Mouse (Mus musculus): ENCODE data around the gene Krtap31-1. TPM values are rescaled to one million over a fixed set of nuclear protein-coding genes. Genes with fewer than 3 reads are reported as not detected.
"Not testable (repeated sequence)": the region's sequence is repeated elsewhere in the genome, so short reads cannot be mapped to it uniquely, and the experiment has no call there.

Krtap31-1 gene
- total RNA-seq (2014; fragmentation: Nextera tagmentation), result not detected in 2 replicates
- not detected in 2 replicates for total RNA-seq (2017)

DNA sequence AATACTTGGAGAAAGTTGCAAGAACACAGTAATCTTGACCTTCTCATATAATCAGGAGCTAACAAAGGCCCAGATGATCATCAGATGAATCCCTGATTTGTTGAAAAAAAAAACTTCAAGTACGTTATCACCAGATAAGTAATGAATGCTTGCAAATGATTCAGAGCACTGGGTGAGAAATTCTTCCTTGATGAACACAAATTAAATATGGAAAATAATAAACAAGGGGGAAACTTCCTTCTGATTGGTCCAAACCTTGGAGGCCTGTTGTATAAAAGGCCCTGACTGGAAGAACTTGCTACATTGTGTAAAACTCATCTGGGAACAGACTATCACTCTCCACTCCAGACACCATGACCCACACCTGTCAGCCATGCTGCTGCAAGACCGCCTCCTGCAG, at the start of gene Krtap31-1:
TSS of gene Krtap31-1 (plus strand) at position 301 of the 400 bp plus-strand sequence.
- ATAC-seq (replicated peaks; ENCODE audit: low FRiP score, low TSS enrichment, poor library complexity, severe bottlenecking), result no peak

GRCm38 (mm10) chr11:99858761-99859160, 49.0 kb upstream of the Krtap31-1 start:
- ATAC-seq (replicated peaks; ENCODE audit: low FRiP score, low TSS enrichment, poor library complexity, severe bottlenecking), result no peak

DNA sequence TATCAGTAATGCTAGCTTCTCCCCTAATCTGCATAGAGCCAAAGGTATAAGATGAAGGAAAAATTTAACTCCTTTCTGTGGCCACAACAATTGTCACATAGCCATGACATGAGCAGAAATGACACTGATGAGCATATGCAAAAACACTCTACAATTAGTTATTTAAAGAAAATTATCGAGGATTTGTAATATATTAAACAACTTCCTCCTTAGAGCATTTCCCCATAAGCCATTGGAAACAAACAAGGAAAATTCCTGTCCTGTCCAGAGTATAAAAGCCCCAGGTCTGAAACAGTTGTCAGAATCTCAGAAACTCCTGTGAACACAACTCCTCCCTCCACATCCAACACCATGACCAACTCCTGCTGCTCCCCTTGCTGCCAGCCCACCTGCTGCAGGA, 43.5 kb upstream of the Krtap31-1 start, which contains the start of gene Gm11559:
TSS of gene Gm11559 (plus strand) at position 301 of the 400 bp plus-strand sequence.
- not testable (repeated sequence) for ATAC-seq (replicated peaks; ENCODE audit: low FRiP score, low TSS enrichment, poor library complexity, severe bottlenecking)

- ATAC-seq (replicated peaks; ENCODE audit: low FRiP score, low TSS enrichment, poor library complexity, severe bottlenecking), result not testable (repeated sequence)
These were observed 34.6 kb upstream of the Krtap31-1 start, which contains the start of gene Krtap9-1 for GRCm38 (mm10) chr11:99873089-99873488. TSS of gene Krtap9-1 (plus strand) at chr11:99873389.

DNA sequence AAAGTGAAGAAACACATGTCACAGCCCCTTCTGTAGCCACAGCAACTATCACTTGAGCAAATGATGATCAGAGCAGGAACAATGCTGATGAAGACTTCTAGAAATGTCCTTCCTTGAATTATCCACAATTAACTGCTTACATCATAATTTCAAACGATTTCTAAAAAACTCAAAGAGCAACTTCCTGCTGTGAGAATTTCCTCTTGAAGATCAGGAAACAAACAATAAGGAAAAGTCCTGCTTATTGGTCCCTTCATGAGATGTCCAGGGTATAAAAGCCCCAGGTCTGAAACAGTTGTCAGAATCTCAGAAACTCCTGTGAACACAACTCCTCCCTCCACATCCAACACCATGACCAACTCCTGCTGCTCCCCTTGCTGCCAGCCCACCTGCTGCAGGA, 28.8 kb upstream of the Krtap31-1 start, which contains the start of gene Gm11567:
TSS of gene Gm11567 (plus strand) at position 301 of the 400 bp plus-strand sequence.
- ATAC-seq (replicated peaks; ENCODE audit: low FRiP score, low TSS enrichment, poor library complexity, severe bottlenecking), result not testable (repeated sequence)

- ATAC-seq (replicated peaks; ENCODE audit: low FRiP score, low TSS enrichment, poor library complexity, severe bottlenecking), result no peak
These were observed 6.7 kb downstream of the Krtap31-1 start, which contains the start of gene Gm11565 for GRCm38 (mm10) chr11:99914451-99914850. TSS of gene Gm11565 (plus strand) at chr11:99914751.

GRCm38 (mm10) chr11:99935991-99936390, 28.3 kb downstream of the Krtap31-1 start, which contains the start of gene Krtap31-2:
TSS of gene Krtap31-2 (plus strand) at chr11:99936291.
- no peak for ATAC-seq (replicated peaks; ENCODE audit: low FRiP score, low TSS enrichment, poor library complexity, severe bottlenecking)

DNA sequence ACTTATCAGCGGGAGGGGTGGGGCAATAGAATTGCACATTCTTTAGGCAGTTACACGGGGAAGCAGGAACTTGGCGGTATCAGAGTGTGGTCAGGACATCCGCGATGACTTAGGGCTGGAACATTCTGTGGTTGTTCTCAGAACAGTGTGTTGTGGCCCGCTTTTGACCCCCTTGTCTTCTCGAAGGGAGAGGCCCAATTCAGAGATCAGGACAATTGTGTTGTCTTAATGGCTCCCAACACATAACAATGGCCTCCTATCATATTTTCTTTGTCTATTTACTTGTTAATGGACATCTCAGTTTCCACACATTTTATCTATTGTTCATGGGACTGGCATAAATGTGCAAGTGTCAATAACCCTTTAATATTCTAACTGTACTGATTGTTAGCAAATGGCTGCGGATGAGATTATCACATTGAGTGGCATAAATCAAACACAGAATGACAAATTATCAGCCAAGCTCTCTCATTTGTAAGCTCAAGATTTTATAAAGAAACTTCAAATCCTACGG, 30.1 kb downstream of the Krtap31-1 start:
- ATAC-seq (replicated peaks; ENCODE audit: low FRiP score, low TSS enrichment, poor library complexity, severe bottlenecking), result no peak

DNA sequence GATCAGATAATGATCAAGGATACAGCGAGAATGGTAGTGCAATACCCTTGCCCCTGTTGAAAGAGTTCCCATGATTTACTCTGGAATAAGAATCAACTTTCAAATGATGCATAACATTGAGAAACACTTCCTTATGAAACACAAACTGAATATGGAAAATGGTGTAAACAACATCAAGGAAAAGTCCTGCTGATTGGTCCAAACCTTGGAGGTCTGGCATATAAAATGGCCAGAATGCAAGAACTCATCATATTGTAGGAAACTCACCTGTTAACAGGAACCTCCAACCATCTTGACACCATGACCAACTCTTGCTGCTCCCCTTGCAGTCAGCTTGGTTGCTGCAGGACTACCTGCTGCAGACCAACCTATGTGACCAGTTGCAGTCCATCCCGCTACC, 40.5 kb downstream of the Krtap31-1 start, which contains the start of gene Krtap9-5:
TSS of gene Krtap9-5 (plus strand) at position 301 of the 400 bp plus-strand sequence.
- no peak for ATAC-seq (replicated peaks; ENCODE audit: low FRiP score, low TSS enrichment, poor library complexity, severe bottlenecking)

Other genes starting within 250 kb of the Krtap31-1 start
Only the 30 nearest of the 34 such genes appear.
- not detected in 2 replicates for gene Gm14190, start 217.2 kb upstream of the Krtap31-1 start, total RNA-seq (2014; fragmentation: Nextera tagmentation)
- not detected in 2 replicates for gene Gm14190, start 217.2 kb upstream of the Krtap31-1 start, total RNA-seq (2017)
- not detected in 2 replicates for gene Gm14180, start 173.6 kb upstream of the Krtap31-1 start, total RNA-seq (2014; fragmentation: Nextera tagmentation)
- not detected in 2 replicates for gene Gm14180, start 173.6 kb upstream of the Krtap31-1 start, total RNA-seq (2017)
- gene Gm11595, start 135.0 kb upstream of the Krtap31-1 start, total RNA-seq (2014; fragmentation: Nextera tagmentation), result not detected in 2 replicates
- gene Gm11595, start 135.0 kb upstream of the Krtap31-1 start, total RNA-seq (2017), result not detected in 2 replicates
- gene Krtap4-8, start 127.2 kb upstream of the Krtap31-1 start, total RNA-seq (2014; fragmentation: Nextera tagmentation), result not detected in 2 replicates
- gene Krtap4-8, start 127.2 kb upstream of the Krtap31-1 start, total RNA-seq (2017), result not detected in 2 replicates
- not detected in 2 replicates for gene Krtap4-9, start 122.7 kb upstream of the Krtap31-1 start, total RNA-seq (2014; fragmentation: Nextera tagmentation)
- not detected in 2 replicates for gene Krtap4-9, start 122.7 kb upstream of the Krtap31-1 start, total RNA-seq (2017)
- not detected in 2 replicates for gene Gm11596, start 114.5 kb upstream of the Krtap31-1 start, total RNA-seq (2014; fragmentation: Nextera tagmentation)
- not detected in 2 replicates for gene Gm11596, start 114.5 kb upstream of the Krtap31-1 start, total RNA-seq (2017)
- gene Gm11569, start 109.0 kb upstream of the Krtap31-1 start, total RNA-seq (2014; fragmentation: Nextera tagmentation), result not detected in 2 replicates
- not detected in 2 replicates for gene Gm11569, start 109.0 kb upstream of the Krtap31-1 start, total RNA-seq (2017)
- not detected in 2 replicates for gene Gm11554, start 103.5 kb upstream of the Krtap31-1 start, total RNA-seq (2014; fragmentation: Nextera tagmentation)
- not detected in 2 replicates for gene Gm11554, start 103.5 kb upstream of the Krtap31-1 start, total RNA-seq (2017)
- not detected in 2 replicates for gene Krtap4-13, start 98.0 kb upstream of the Krtap31-1 start, total RNA-seq (2014; fragmentation: Nextera tagmentation)
- gene Krtap4-13, start 98.0 kb upstream of the Krtap31-1 start, total RNA-seq (2017), result not detected in 2 replicates
- not detected in 2 replicates for gene Gm11564, start 92.3 kb upstream of the Krtap31-1 start, total RNA-seq (2014; fragmentation: Nextera tagmentation)
- gene Gm11564, start 92.3 kb upstream of the Krtap31-1 start, total RNA-seq (2017), result not detected in 2 replicates
- gene 2300003K06Rik, start 69.9 kb upstream of the Krtap31-1 start, total RNA-seq (2014; fragmentation: Nextera tagmentation), result not detected in 2 replicates
- gene 2300003K06Rik, start 69.9 kb upstream of the Krtap31-1 start, total RNA-seq (2017), result not detected in 2 replicates
- not detected in 2 replicates for gene Krtap4-16, start 56.3 kb upstream of the Krtap31-1 start, total RNA-seq (2014; fragmentation: Nextera tagmentation)
- not detected in 2 replicates for gene Krtap4-16, start 56.3 kb upstream of the Krtap31-1 start, total RNA-seq (2017)
- not detected in 2 replicates for gene Gm11568, start 50.0 kb upstream of the Krtap31-1 start, total RNA-seq (2014; fragmentation: Nextera tagmentation)
- not detected in 2 replicates for gene Gm11568, start 50.0 kb upstream of the Krtap31-1 start, total RNA-seq (2017)
- gene Gm11559, start 43.4 kb upstream of the Krtap31-1 start, total RNA-seq (2014; fragmentation: Nextera tagmentation), result not detected in 2 replicates
- gene Gm11559, start 43.4 kb upstream of the Krtap31-1 start, total RNA-seq (2017), result not detected in 2 replicates
- gene Krtap9-1, start 34.5 kb upstream of the Krtap31-1 start, total RNA-seq (2014; fragmentation: Nextera tagmentation), result not detected in 2 replicates
- gene Krtap9-1, start 34.5 kb upstream of the Krtap31-1 start, total RNA-seq (2017), result not detected in 2 replicates
- gene Gm11567, start 28.7 kb upstream of the Krtap31-1 start, total RNA-seq (2014; fragmentation: Nextera tagmentation), result not detected in 2 replicates
- not detected in 2 replicates for gene Gm11567, start 28.7 kb upstream of the Krtap31-1 start, total RNA-seq (2017)
- not detected in 2 replicates for gene Gm11565, start 6.8 kb downstream of the Krtap31-1 start, total RNA-seq (2014; fragmentation: Nextera tagmentation)
- not detected in 2 replicates for gene Gm11565, start 6.8 kb downstream of the Krtap31-1 start, total RNA-seq (2017)
- gene Krtap31-2, start 28.4 kb downstream of the Krtap31-1 start, total RNA-seq (2014; fragmentation: Nextera tagmentation), result not detected in 2 replicates
- not detected in 2 replicates for gene Krtap31-2, start 28.4 kb downstream of the Krtap31-1 start, total RNA-seq (2017)
- not detected in 2 replicates for gene Krtap9-5, start 40.6 kb downstream of the Krtap31-1 start, total RNA-seq (2014; fragmentation: Nextera tagmentation)
- gene Krtap9-5, start 40.6 kb downstream of the Krtap31-1 start, total RNA-seq (2017), result not detected in 2 replicates
- gene Krtap29-1, start 71.1 kb downstream of the Krtap31-1 start, total RNA-seq (2014; fragmentation: Nextera tagmentation), result not detected in 2 replicates
- gene Krtap29-1, start 71.1 kb downstream of the Krtap31-1 start, total RNA-seq (2017), result not detected in 2 replicates
- not detected in 2 replicates for gene Krtap16-1, start 78.7 kb downstream of the Krtap31-1 start, total RNA-seq (2014; fragmentation: Nextera tagmentation)
- not detected in 2 replicates for gene Krtap16-1, start 78.7 kb downstream of the Krtap31-1 start, total RNA-seq (2017)
- not detected in 2 replicates for gene Krtap17-1, start 86.1 kb downstream of the Krtap31-1 start, total RNA-seq (2014; fragmentation: Nextera tagmentation)
- not detected in 2 replicates for gene Krtap17-1, start 86.1 kb downstream of the Krtap31-1 start, total RNA-seq (2017)
- gene Krt33a, start 108.3 kb downstream of the Krtap31-1 start, total RNA-seq (2014; fragmentation: Nextera tagmentation), result not detected in 2 replicates
- gene Krt33a, start 108.3 kb downstream of the Krtap31-1 start, total RNA-seq (2017), result not detected in 2 replicates
- not detected in 2 replicates for gene Krt33b, start 121.9 kb downstream of the Krtap31-1 start, total RNA-seq (2014; fragmentation: Nextera tagmentation)
- not detected in 2 replicates for gene Krt33b, start 121.9 kb downstream of the Krtap31-1 start, total RNA-seq (2017)
- gene Krt34, start 133.6 kb downstream of the Krtap31-1 start, total RNA-seq (2014; fragmentation: Nextera tagmentation), result not detected in 2 replicates
- not detected in 2 replicates for gene Krt34, start 133.6 kb downstream of the Krtap31-1 start, total RNA-seq (2017)
- gene Krt31, start 142.6 kb downstream of the Krtap31-1 start, total RNA-seq (2014; fragmentation: Nextera tagmentation), result not detected in 2 replicates
- not detected in 2 replicates for gene Krt31, start 142.6 kb downstream of the Krtap31-1 start, total RNA-seq (2017)
- not detected in 2 replicates for gene Krt32, start 180.3 kb downstream of the Krtap31-1 start, total RNA-seq (2014; fragmentation: Nextera tagmentation)
- not detected in 2 replicates for gene Krt32, start 180.3 kb downstream of the Krtap31-1 start, total RNA-seq (2017)
- not detected in 2 replicates for gene Krt35, start 188.3 kb downstream of the Krtap31-1 start, total RNA-seq (2014; fragmentation: Nextera tagmentation)
- gene Krt35, start 188.3 kb downstream of the Krtap31-1 start, total RNA-seq (2017), result not detected in 2 replicates
- gene Krt36, start 197.7 kb downstream of the Krtap31-1 start, total RNA-seq (2014; fragmentation: Nextera tagmentation), result not detected in 2 replicates
- not detected in 2 replicates for gene Krt36, start 197.7 kb downstream of the Krtap31-1 start, total RNA-seq (2017)
- gene Krt13, start 213.6 kb downstream of the Krtap31-1 start, total RNA-seq (2014; fragmentation: Nextera tagmentation), result not detected in 2 replicates
- gene Krt13, start 213.6 kb downstream of the Krtap31-1 start, total RNA-seq (2017), result not detected in 2 replicates